Mouse (Mus musculus) neural tube, embryonic 11.5 days (tissue): Measurements from ENCODE around the gene Celf2. TPM values are rescaled to one million over a fixed set of nuclear protein-coding genes. Genes with fewer than 3 reads are reported as not detected.

Experiments used
- ATAC-seq: fragments of 200-750 bp; cut with Nextera tagmentation; 2 replicates; pipeline ENCODE4 v1.8.0; 2017; ENCODE audit warnings: moderate number of reproducible peaks, mild to moderate bottlenecking, moderate TSS enrichment, moderate library complexity; ENCODE audit not compliant: insufficient read depth, low FRiP score, low TSS enrichment
- DNase-seq: peaks from one replicate; pipeline ENCODE4 v3.0.0-alpha.2; 2015; ENCODE audit warnings: low spot score
- H3K27ac ChIP-seq: fragments of 300-500 bp; sonication (generic); 2 replicates; pipeline ENCODE4 v1.5.1; 2014; ENCODE audit warnings: low read depth, mild to moderate bottlenecking, low read length
- H3K27me3 ChIP-seq: fragments of 300-500 bp; sonication (generic); 2 replicates; pipeline ENCODE4 v1.6.1; 2014; ENCODE audit warnings: mild to moderate bottlenecking, low read length, mixed read lengths; ENCODE audit not compliant: control insufficient read depth, insufficient read depth
- H3K36me3 ChIP-seq: fragments of 300-500 bp; sonication (generic); 2 replicates; pipeline ENCODE4 v1.6.1; 2014; ENCODE audit warnings: mild to moderate bottlenecking, low read length, moderate library complexity, mixed read lengths; ENCODE audit not compliant: control insufficient read depth, insufficient read depth
- H3K4me1 ChIP-seq: fragments of 300-500 bp; sonication (generic); 2 replicates; pipeline ENCODE4 v1.6.1; 2014; ENCODE audit warnings: low read length, mixed read lengths; ENCODE audit not compliant: control insufficient read depth, insufficient read depth
- H3K4me2 ChIP-seq: fragments of 300-500 bp; sonication (generic); 2 replicates; pipeline ENCODE4 v1.6.1; 2014; ENCODE audit warnings: low read depth, mild to moderate bottlenecking, moderate library complexity
- H3K4me3 ChIP-seq: fragments of 300-500 bp; sonication (generic); 2 replicates; pipeline ENCODE4 v1.5.1; 2014; ENCODE audit warnings: low read depth, low read length
- H3K9ac ChIP-seq: fragments of 300-500 bp; sonication (generic); 2 replicates; pipeline ENCODE4 v1.6.1; 2014; ENCODE audit warnings: mild to moderate bottlenecking, low read length
- H3K9me3 ChIP-seq: fragments of 300-500 bp; sonication (generic); 2 replicates; pipeline ENCODE4 v1.6.1; 2016; ENCODE audit warnings: low read length; ENCODE audit not compliant: control insufficient read depth
- WGBS: fragments of 180-500 bp; shearing (Covaris S2); extraction: QIAGEN DNeasy Blood & Tissue Kit; methylation state at CpG from one replicate; pipeline ENCODE4 v1.1.7; 2014; 5-methylcytosine and 5-hydroxymethylcytosine counted together
- polyA plus RNA-seq: library from polyadenylated mRNA; unstranded; fragments of >200 nt; fragmentation: Nextera tagmentation; extraction: Ambion mirVana; gene quantifications from 2 replicates; pipeline ENCODE4 v1.2.1, GENCODE M21; 2014

Gene Celf2
- polyA plus RNA-seq, 1 experiment from 2014 or later: 70.3 TPM

GRCm38 (mm10) chr2:6704342-6704741 lies 805.0 kb downstream of the Celf2 start:
- H3K4me1 ChIP-seq: no peaks in the 10 kb centered on the region
- WGBS: 90% methylated on average over 7 of the region's 7 CpGs
- DNase-seq: no peak

GRCm38 (mm10) chr2:6696326-6696725 lies 813.0 kb downstream of the Celf2 start:
- no peaks in the 10 kb centered on the region for H3K36me3 ChIP-seq
- no peak overlapping the region for H3K27ac ChIP-seq
- H3K4me1 ChIP-seq: no peaks in the 10 kb centered on the region; the same call in 1 of the 2 replicates
- no peak for ATAC-seq
- no peak overlapping the region for H3K4me2 ChIP-seq
- DNase-seq: no peak
- no peaks in the 10 kb centered on the region for H3K9me3 ChIP-seq
- no peaks in the 10 kb centered on the region for H3K27me3 ChIP-seq
- WGBS: 94% methylated on average over 1 of the region's 1 CpGs
- no peak overlapping the region for H3K9ac ChIP-seq
- H3K4me3 ChIP-seq: no peak overlapping the region

More at GRCm38 (mm10) chr2:6704342-6704741, 805.0 kb downstream of the Celf2 start:
- H3K27ac ChIP-seq: no peak overlapping the region
- H3K9me3 ChIP-seq: no peaks in the 10 kb centered on the region
- no peak overlapping the region for H3K4me2 ChIP-seq
- no peak overlapping the region for H3K4me3 ChIP-seq
- no peaks in the 10 kb centered on the region for H3K27me3 ChIP-seq
- no peak overlapping the region for H3K9ac ChIP-seq
- no peaks in the 10 kb centered on the region for H3K36me3 ChIP-seq
- ATAC-seq: no peak

- no peak overlapping the region for H3K4me3 ChIP-seq
- H3K9me3 ChIP-seq: no peaks in the 10 kb centered on the region
- H3K4me2 ChIP-seq: no peak overlapping the region
- H3K36me3 ChIP-seq: no peaks in the 10 kb centered on the region
- ATAC-seq (no peak), DNase-seq (no peak)
- no peaks in the 10 kb centered on the region for H3K27me3 ChIP-seq
- H3K4me1 ChIP-seq: no peaks in the 10 kb centered on the region; the same call in 1 of the 2 replicates
- H3K9ac ChIP-seq: no peak overlapping the region
- H3K27ac ChIP-seq: no peak overlapping the region
- WGBS: 79% methylated on average over 4 of the region's 4 CpGs
Observed at GRCm38 (mm10) chr2:6695353-6695951, 813.9 kb downstream of the Celf2 start.

GRCm38 (mm10) chr2:6689689-6690088 lies 819.7 kb downstream of the Celf2 start:
- ATAC-seq (no peak), DNase-seq (no peak)
- 86% methylated on average over 2 of the region's 2 CpGs for WGBS
- Histone ChIP-seq H3K4me2 (no peak overlapping the region), H3K27me3 (no peaks in the 10 kb centered on the region), H3K4me1 (no peaks in the 10 kb centered on the region), H3K4me3 (no peak overlapping the region), H3K9me3 (no peaks in the 10 kb centered on the region), H3K36me3 (no peaks in the 10 kb centered on the region), H3K9ac (no peak overlapping the region), H3K27ac (no peak overlapping the region)

- ATAC-seq: no peak
- Histone ChIP-seq H3K9ac (no peak overlapping the region), H3K27me3 (no peaks in the 10 kb centered on the region), H3K4me2 (no peak overlapping the region), H3K4me1 (no peaks in the 10 kb centered on the region), H3K27ac (no peak overlapping the region), H3K9me3 (no peaks in the 10 kb centered on the region), H3K36me3 (no peaks in the 10 kb centered on the region), H3K4me3 (no peak overlapping the region)
- DNase-seq: no peak
- 94% methylated on average over 1 of the region's 1 CpGs for WGBS
Observed at GRCm38 (mm10) chr2:6678231-6678630, 831.1 kb downstream of the Celf2 start.

GRCm38 (mm10) chr2:6677457-6677856 lies 831.9 kb downstream of the Celf2 start:
- DNase-seq: no peak
- Histone ChIP-seq H3K9ac (no peak overlapping the region), H3K4me1 (no peaks in the 10 kb centered on the region), H3K27me3 (no peaks in the 10 kb centered on the region), H3K4me2 (no peak overlapping the region), H3K27ac (no peak overlapping the region), H3K36me3 (no peaks in the 10 kb centered on the region), H3K9me3 (no peaks in the 10 kb centered on the region), H3K4me3 (no peak overlapping the region)
- no peak for ATAC-seq

GRCm38 (mm10) chr2:6674401-6674800 lies 835.0 kb downstream of the Celf2 start:
- Histone ChIP-seq H3K27ac (no peak overlapping the region), H3K4me3 (no peak overlapping the region), H3K36me3 (no peaks in the 10 kb centered on the region), H3K9ac (no peak overlapping the region), H3K4me1 (no peaks in the 10 kb centered on the region), H3K9me3 (no peaks in the 10 kb centered on the region), H3K27me3 (no peaks in the 10 kb centered on the region), H3K4me2 (no peak overlapping the region)
- ATAC-seq (no peak), DNase-seq (no peak)
- WGBS: 94% methylated on average over 3 of the region's 3 CpGs

- Histone ChIP-seq H3K27me3 (no peaks in the 10 kb centered on the region), H3K4me1 (no peaks in the 10 kb centered on the region), H3K9me3 (no peaks in the 10 kb centered on the region), H3K4me3 (no peak overlapping the region), H3K36me3 (no peaks in the 10 kb centered on the region), H3K27ac (no peak overlapping the region), H3K9ac (no peak overlapping the region), H3K4me2 (no peak overlapping the region)
- no peak for DNase-seq
- 91% methylated on average over 3 of the region's 3 CpGs for WGBS
- ATAC-seq: no peak
Observed at GRCm38 (mm10) chr2:6673418-6673817, 835.9 kb downstream of the Celf2 start.

- Histone ChIP-seq H3K27me3 (no peaks in the 10 kb centered on the region), H3K36me3 (no peaks in the 10 kb centered on the region), H3K4me2 (no peak overlapping the region), H3K27ac (no peak overlapping the region), H3K4me3 (no peak overlapping the region), H3K9me3 (no peaks in the 10 kb centered on the region), H3K9ac (no peak overlapping the region), H3K4me1 (0 out of 2 replicates have a peak, but pooled peaks cover 2% of the 10 kb centered on the region)
- DNase-seq: no peak
- 53% methylated on average over 4 of the region's 4 CpGs for WGBS
- ATAC-seq: no peak
Observed at GRCm38 (mm10) chr2:6667611-6668010, 841.8 kb downstream of the Celf2 start.
